Mouse (Mus musculus): Measurements from ENCODE around the gene Klk7.

DNA sequence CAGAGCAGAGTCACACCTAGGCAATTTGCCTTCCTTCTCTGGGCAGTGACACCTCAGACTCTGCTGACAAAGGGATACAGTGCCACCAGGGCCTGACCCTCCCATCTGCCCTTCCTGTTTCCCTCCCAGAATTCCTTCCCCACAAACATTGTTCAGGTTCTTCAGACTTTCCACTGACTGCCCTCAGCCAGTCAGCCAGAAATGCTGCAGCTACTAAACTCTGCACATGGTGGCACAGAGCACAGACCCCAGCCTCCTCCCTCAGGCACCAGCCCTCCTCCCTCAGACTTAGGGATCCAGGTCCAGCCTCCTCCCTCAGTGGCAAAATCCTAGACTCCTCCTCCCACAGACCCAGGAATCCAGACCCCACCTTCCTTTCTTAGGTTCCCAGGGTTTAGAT, 5.7 kb downstream of the Klk7 start:
- TF ChIP-seq POLR2A (IDR thresholded peaks at IDR 0.05; ENCODE audit: low read depth, low read length) (no peak), CTCF (IDR thresholded peaks at IDR 0.05; ENCODE audit: extremely low read depth, insufficient read depth, insufficient read length, insufficient replicate concordance) (no peak)

Measured in spleen, adult 2 months (tissue).